Mouse (Mus musculus): ENCODE measurements around the gene Mob3b. TPM values are rescaled to one million over a fixed set of nuclear protein-coding genes. Genes with fewer than 3 reads are reported as not detected.

Gene Mob3b
- polyA plus RNA-seq, 1 experiment, result 2.2 TPM

DNA sequence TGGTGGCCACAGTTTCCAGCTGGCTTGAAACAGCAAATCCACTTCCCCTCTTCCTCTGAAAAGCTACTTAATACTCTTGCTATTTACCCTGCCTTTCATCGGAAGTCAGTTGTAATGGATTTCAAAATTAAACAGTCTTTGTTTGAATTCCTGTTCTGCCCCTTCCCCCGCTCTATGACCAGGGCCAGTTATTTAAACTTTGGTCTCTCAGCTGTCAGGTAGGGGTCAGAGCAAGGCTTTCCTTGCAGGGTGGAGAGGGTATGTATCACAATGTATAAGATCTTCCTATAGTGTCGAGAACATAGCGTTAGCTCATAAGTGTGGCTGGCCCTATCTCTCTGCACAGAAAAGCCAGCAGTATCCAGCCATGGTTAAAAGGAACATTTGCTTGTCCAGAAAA, 170.6 kb downstream of the Mob3b start:
- 53% methylated on average over 4 of the region's 4 CpGs for WGBS
- TF ChIP-seq CTCF (IDR thresholded peaks at IDR 0.05; ENCODE audit: control insufficient read depth, insufficient read depth, low read length), result no peak
- no peak for TF ChIP-seq POLR2A (IDR thresholded peaks at IDR 0.05; ENCODE audit: borderline replicate concordance, control insufficient read depth, low read depth, low read length)
- Histone ChIP-seq H3K27ac (ENCODE audit: control insufficient read depth, insufficient read depth, low read depth, low read length, poor library complexity) (no peak overlapping the region), H3K4me1 (ENCODE audit: control insufficient read depth, insufficient read depth, low read length) (no peaks in the 10 kb centered on the region), H3K4me3 (replicated peaks; ENCODE audit: control insufficient read depth, low read depth, low read length) (no peak overlapping the region)

DNA sequence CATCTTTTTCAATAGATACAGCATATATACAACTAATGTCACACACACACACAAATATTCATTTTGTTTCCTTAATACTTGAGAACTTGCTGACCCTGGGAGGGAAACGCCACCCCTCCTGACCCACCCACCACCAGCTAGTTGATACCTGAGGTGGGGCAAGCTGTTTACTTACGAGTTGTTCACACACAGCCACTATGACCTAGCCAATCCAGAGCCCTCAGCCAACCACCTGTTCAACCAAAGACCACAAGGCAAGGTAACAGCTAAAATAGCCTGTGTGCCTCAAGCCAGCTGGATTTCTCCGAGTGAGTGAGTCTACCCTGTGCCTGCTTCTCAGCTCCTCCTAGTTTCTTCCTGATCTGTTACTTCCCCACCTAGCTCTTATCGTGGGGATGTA, 172.9 kb downstream of the Mob3b start:
- H3K27ac ChIP-seq (ENCODE audit: control insufficient read depth, insufficient read depth, low read depth, low read length, poor library complexity), result no peak overlapping the region
- TF ChIP-seq CTCF (IDR thresholded peaks at IDR 0.05; ENCODE audit: control insufficient read depth, insufficient read depth, low read length), result no peak
- no peak for TF ChIP-seq POLR2A (IDR thresholded peaks at IDR 0.05; ENCODE audit: borderline replicate concordance, control insufficient read depth, low read depth, low read length)
- no peak overlapping the region for H3K4me3 ChIP-seq (replicated peaks; ENCODE audit: control insufficient read depth, low read depth, low read length)
- 74% methylated on average over 4 of the region's 4 CpGs for WGBS
- no peaks in the 10 kb centered on the region for H3K4me1 ChIP-seq (ENCODE audit: control insufficient read depth, insufficient read depth, low read length)

DNA sequence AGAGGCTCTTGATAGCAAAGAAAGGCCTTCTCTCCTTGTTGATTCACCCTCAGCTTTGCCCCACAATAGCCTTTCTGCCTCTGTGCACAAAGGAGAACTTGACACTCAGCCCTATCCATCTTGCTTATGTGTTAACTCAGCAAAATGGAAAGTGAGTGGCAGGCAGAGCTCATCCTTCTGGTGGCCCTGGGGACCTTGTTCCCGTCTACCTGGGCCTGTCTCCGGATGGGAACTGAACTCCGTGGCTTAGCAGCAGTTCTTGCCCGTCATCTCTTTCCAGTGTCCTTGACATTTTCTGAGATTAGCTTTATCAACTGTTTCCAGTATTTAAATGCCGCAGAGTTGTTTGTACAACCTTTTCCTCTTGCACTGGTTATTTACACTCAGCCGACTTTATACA, 173.8 kb downstream of the Mob3b start:
- Histone ChIP-seq H3K27ac (ENCODE audit: control insufficient read depth, insufficient read depth, low read depth, low read length, poor library complexity) (no peak overlapping the region), H3K4me1 (ENCODE audit: control insufficient read depth, insufficient read depth, low read length) (no peaks in the 10 kb centered on the region), H3K4me3 (replicated peaks; ENCODE audit: control insufficient read depth, low read depth, low read length) (no peak overlapping the region)
- no peak for TF ChIP-seq CTCF (IDR thresholded peaks at IDR 0.05; ENCODE audit: control insufficient read depth, insufficient read depth, low read length)
- TF ChIP-seq POLR2A (IDR thresholded peaks at IDR 0.05; ENCODE audit: borderline replicate concordance, control insufficient read depth, low read depth, low read length), result no peak
- WGBS, result 90% methylated on average over 6 of the region's 6 CpGs

DNA sequence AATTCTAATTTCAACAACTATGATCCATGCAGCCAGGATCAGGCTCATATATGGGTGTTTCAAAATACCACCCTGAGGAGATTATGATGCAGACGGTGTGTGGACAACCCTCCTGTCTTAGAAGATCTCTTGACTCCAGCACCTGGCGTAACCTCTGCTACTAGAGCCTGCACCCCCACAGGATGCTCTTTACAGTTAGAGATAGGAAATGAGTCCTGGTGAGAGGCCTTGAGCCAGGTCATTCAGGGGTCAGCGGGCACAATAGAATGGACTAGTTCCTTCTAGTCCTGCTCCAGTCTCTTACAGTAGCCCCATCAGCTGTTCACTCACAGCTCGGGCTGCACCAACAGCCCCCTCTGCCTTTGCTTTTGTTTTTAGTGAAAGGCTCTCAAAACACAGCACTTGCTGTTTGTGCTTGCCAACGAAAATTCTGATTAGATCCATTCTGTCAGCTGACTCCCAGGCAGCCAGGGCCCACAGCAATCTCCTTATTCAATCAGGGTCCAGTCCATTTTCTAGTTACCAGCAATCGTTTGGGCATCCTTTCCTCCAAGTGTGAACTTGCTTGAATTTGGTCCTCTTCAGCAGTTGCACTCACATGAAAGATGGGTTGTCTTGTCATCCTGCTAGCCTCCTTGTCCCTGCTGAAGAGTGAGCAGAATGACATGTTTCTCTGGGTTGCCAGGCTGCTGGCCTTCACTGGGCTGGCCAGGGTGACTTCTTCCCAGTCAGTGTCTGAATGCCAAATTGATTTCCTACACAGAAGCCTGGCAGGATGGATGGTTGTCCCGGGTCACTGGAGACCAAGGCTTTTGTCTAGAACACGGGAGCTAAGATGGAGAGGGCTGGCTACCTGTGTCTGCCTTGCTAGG, 175.7 kb downstream of the Mob3b start:
- no peak overlapping the region for H3K4me3 ChIP-seq (replicated peaks; ENCODE audit: control insufficient read depth, low read depth, low read length)
- 73% methylated on average over 8 of the region's 8 CpGs for WGBS
- H3K4me1 ChIP-seq (ENCODE audit: control insufficient read depth, insufficient read depth, low read length), result no peaks in the 10 kb centered on the region
- H3K27ac ChIP-seq (ENCODE audit: control insufficient read depth, insufficient read depth, low read depth, low read length, poor library complexity), result no peak overlapping the region
- TF ChIP-seq POLR2A (IDR thresholded peaks at IDR 0.05; ENCODE audit: borderline replicate concordance, control insufficient read depth, low read depth, low read length) (no peak), CTCF (IDR thresholded peaks at IDR 0.05; ENCODE audit: control insufficient read depth, insufficient read depth, low read length) (no peak)

DNA sequence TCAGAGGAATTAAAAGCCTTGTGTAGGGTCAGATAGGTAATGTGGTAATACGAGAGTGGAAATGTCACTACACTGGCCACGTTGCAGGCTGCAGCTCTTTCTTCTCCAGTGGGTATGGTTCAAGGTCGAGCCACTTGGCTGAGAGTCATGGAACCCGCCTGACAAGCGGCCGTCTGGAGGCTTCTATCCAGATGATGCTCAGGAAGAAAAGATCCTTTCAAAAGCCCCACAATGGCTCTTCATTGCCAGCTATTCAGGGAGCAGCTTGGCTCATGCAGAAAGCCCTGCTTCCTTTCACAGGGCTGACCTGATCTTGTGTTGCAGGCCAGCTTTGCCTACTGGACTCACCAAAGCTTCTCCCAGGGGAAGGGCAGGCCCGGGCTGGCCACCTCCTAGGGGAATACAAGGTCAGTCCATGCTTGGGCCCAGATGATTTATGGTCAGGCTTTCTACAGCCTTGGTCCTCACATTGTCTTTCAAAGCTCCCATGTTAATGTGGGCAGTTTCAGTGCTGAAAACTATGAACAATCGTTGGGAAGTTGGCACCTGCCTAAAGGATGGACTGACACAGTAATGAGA, 176.7 kb downstream of the Mob3b start:
- TF ChIP-seq POLR2A (IDR thresholded peaks at IDR 0.05; ENCODE audit: borderline replicate concordance, control insufficient read depth, low read depth, low read length) (no peak), CTCF (IDR thresholded peaks at IDR 0.05; ENCODE audit: control insufficient read depth, insufficient read depth, low read length) (no peak)
- whole genome bisulfite sequencing, result 80% methylated on average over 8 of the region's 8 CpGs
- Histone ChIP-seq H3K4me3 (replicated peaks; ENCODE audit: control insufficient read depth, low read depth, low read length) (no peak overlapping the region), H3K27ac (ENCODE audit: control insufficient read depth, insufficient read depth, low read depth, low read length, poor library complexity) (no peak overlapping the region), H3K4me1 (ENCODE audit: control insufficient read depth, insufficient read depth, low read length) (no peaks in the 10 kb centered on the region)

DNA sequence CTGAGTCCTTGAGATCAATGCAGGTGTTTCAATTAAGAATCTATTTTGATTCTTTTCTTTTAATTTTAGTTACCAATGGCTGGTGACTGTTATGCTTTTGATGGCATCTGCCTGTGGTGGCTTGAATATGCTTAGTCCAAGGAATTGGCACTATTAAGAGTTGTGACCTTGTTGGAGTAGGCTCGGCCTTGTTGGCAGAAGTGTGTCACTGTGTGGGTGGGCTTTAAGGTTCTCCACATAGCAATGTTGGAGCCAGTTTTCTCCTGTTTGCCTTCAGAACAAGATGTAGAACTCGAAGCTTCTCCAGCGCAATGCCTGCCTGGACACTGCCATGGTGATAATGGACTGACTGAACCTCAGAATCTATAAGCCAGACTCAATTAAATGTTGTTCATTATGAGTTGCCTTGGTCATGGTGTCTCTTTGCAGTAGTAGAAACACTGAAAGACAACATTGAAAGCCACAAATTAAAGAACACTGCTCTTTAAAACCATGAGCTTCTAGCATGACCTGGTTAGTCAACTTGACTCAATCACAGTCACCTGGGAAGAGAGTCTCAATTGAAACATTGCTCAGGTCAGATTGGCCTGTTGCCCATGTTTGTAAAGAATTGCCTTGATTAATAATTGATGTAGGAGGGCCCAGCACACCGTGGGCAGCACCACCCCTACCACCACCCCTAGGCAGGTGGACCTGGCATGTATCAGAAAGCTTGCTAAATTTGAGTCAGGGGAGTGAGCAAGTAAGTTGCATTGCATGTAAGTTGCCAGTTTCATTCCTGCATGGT, 180.2 kb downstream of the Mob3b start:
- Histone ChIP-seq H3K27ac (ENCODE audit: control insufficient read depth, insufficient read depth, low read depth, low read length, poor library complexity) (no peak overlapping the region), H3K4me1 (ENCODE audit: control insufficient read depth, insufficient read depth, low read length) (no peaks in the 10 kb centered on the region), H3K4me3 (replicated peaks; ENCODE audit: control insufficient read depth, low read depth, low read length) (no peak overlapping the region)
- no peak for TF ChIP-seq POLR2A (IDR thresholded peaks at IDR 0.05; ENCODE audit: borderline replicate concordance, control insufficient read depth, low read depth, low read length)
- no peak for TF ChIP-seq CTCF (IDR thresholded peaks at IDR 0.05; ENCODE audit: control insufficient read depth, insufficient read depth, low read length)
- WGBS, result 84% methylated on average over 4 of the region's 4 CpGs

DNA sequence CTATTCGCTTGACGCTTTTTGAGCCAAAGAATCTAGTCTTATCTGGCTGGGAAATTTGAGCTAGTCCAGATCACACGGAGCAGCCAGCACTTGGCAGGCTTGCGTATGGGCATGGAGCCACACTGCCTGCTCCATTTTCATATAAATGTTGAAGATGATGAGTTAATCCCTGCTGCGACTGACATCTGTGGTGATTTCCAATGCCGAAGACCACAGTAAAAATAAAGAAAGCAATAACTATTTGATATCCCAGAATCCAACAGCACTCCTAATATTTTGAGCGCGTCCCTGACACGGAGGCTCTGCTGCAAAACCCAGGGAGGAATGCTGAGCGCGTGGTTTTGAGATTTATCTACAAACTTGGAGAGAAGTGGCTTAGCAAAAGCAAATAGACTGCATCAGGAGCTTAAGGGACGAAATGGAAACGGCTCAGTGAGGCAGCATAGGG, 180.9 kb downstream of the Mob3b start:
- Histone ChIP-seq H3K4me3 (replicated peaks; ENCODE audit: control insufficient read depth, low read depth, low read length) (no peak overlapping the region), H3K27ac (ENCODE audit: control insufficient read depth, insufficient read depth, low read depth, low read length, poor library complexity) (no peak overlapping the region), H3K4me1 (ENCODE audit: control insufficient read depth, insufficient read depth, low read length) (no peaks in the 10 kb centered on the region)
- 87% methylated on average over 13 of the region's 13 CpGs for WGBS
- TF ChIP-seq CTCF (IDR thresholded peaks at IDR 0.05; ENCODE audit: control insufficient read depth, insufficient read depth, low read length), result no peak
- no peak for TF ChIP-seq POLR2A (IDR thresholded peaks at IDR 0.05; ENCODE audit: borderline replicate concordance, control insufficient read depth, low read depth, low read length)

DNA sequence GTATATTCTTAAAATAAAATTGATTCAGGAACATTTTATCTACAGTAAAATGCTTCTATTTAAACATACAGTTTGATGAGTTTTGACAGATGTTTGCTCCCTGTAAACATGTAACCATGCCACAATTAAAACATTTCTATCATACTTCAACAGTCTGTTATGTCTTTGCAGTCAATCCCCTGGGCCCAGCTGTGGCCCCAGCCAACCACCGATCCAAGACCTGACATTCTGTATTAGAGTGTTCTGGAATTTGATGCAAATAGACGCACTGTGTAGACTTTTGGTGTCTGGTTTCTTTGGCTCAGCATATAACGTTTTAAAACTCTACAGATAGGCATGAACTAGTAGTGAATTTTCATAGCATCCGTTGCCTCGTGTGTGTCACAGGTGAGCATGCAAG, 182.5 kb downstream of the Mob3b start:
- no peak overlapping the region for H3K4me3 ChIP-seq (replicated peaks; ENCODE audit: control insufficient read depth, low read depth, low read length)
- WGBS, result 85% methylated on average over 5 of the region's 5 CpGs
- no peak for TF ChIP-seq CTCF (IDR thresholded peaks at IDR 0.05; ENCODE audit: control insufficient read depth, insufficient read depth, low read length)
- no peak for TF ChIP-seq POLR2A (IDR thresholded peaks at IDR 0.05; ENCODE audit: borderline replicate concordance, control insufficient read depth, low read depth, low read length)
- no peaks in the 10 kb centered on the region for H3K4me1 ChIP-seq (ENCODE audit: control insufficient read depth, insufficient read depth, low read length)
- H3K27ac ChIP-seq (ENCODE audit: control insufficient read depth, insufficient read depth, low read depth, low read length, poor library complexity), result no peak overlapping the region
